Mouse (Mus musculus): Measurements from ENCODE around the gene Wdr17. TPM values are rescaled to one million over a fixed set of nuclear protein-coding genes. Genes with fewer than 3 reads are reported as not detected.

Gene Wdr17
- total and polyA plus RNA-seq, 3 experiments, result not detected

DNA sequence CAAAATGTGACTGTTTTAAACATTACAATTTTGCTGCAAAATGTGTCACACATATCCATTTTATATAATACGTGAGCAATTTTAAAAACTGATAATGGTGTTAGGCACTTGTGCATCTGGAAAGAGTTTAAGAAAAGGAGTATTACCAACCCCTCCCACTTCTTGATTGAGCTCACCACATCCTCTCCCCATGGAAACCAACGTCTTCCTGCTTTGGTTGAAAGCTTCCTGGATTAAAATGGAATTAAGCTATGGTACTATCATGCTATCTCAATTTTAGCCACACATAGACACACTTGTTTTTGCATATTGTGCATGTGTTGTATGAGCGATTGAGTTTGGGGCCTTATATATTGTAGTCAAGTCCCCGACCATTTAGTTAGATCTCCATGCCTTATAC lies 283.5 kb downstream of the Wdr17 start:
- H3K36me3 ChIP-seq (ENCODE audit: control insufficient read depth in 1 of 2, insufficient read depth in 2 of 2, low read length in 2 of 2), result no peaks in the 10 kb centered on the region
- H3K27ac ChIP-seq (ENCODE audit: control insufficient read depth, low read depth, low read length), result no peak overlapping the region
- H3K79me2 ChIP-seq (ENCODE audit: control insufficient read depth, insufficient read depth, low read length, poor library complexity), result no peaks in the 10 kb centered on the region
- no peaks in the 10 kb centered on the region for H3K27me3 ChIP-seq (ENCODE audit: control insufficient read depth in 1 of 2, insufficient read depth in 2 of 2, low read length in 2 of 2)
- H3K4me3 ChIP-seq (ENCODE audit: control insufficient read depth in 1 of 2, insufficient read depth in 1 of 2, low read depth in 2 of 2, low read length in 2 of 2), result no peak overlapping the region
- no peaks in the 10 kb centered on the region for H3K4me1 ChIP-seq (ENCODE audit: control insufficient read depth in 1 of 2, insufficient read depth in 2 of 2, low read length in 2 of 2)
- no peak for DNase-seq (ENCODE audit: low read depth, low spot score)
- TF ChIP-seq POLR2AphosphoS2 (IDR thresholded peaks at IDR 0.05; ENCODE audit: low read length), result no peak
- no peak for TF ChIP-seq POLR2A (IDR thresholded peaks at IDR 0.05; ENCODE audit: control insufficient read depth in 1 of 2, insufficient read depth in 1 of 2, low read depth in 1 of 2, low read length in 2 of 2, poor library complexity in 1 of 2)
- no peak for TF ChIP-seq MAFK (IDR thresholded peaks at IDR 0.05; ENCODE audit: borderline replicate concordance, low read depth, low read length)
- no peak for TF ChIP-seq ZMIZ1 (IDR thresholded peaks at IDR 0.05; ENCODE audit: low read depth, low read length)
- TF ChIP-seq USF2 (IDR thresholded peaks at IDR 0.05; ENCODE audit: borderline replicate concordance in 1 of 2, insufficient read depth in 1 of 2, low read depth in 1 of 2, low read length in 2 of 2), result no peak
- no peak for TF ChIP-seq EP300 (IDR thresholded peaks at IDR 0.05; ENCODE audit: low read depth in 1 of 2, low read length in 2 of 2)
- TF ChIP-seq ZNF384 (IDR thresholded peaks at IDR 0.05; ENCODE audit: low read depth, low read length), result no peak
- TF ChIP-seq SMC3 (IDR thresholded peaks at IDR 0.05; ENCODE audit: low read depth, low read length), result no peak
- no peak for TF ChIP-seq ZC3H11A (IDR thresholded peaks at IDR 0.05; ENCODE audit: low read depth, low read length)
- no peak for TF ChIP-seq GATA1 (IDR thresholded peaks at IDR 0.05; ENCODE audit: low read depth, low read length)
- TF ChIP-seq MYC (IDR thresholded peaks at IDR 0.05; ENCODE audit: low read depth, low read length), result no peak
- no peak for TF ChIP-seq MEF2A (IDR thresholded peaks at IDR 0.05; ENCODE audit: extremely low read depth, insufficient replicate concordance, low read depth, low read length, poor library complexity, severe bottlenecking)
- TF ChIP-seq BHLHE40 (IDR thresholded peaks at IDR 0.05; ENCODE audit: borderline replicate concordance, low read depth, low read length), result no peak
- no peak for TF ChIP-seq POLR2AphosphoS5 (IDR thresholded peaks at IDR 0.05; ENCODE audit: borderline replicate concordance, low read depth, low read length)
- no peak for TF ChIP-seq CTCF (IDR thresholded peaks at IDR 0.05 in 2 of 3, conservative IDR thresholded peaks at IDR 0.05 in 1 of 3; ENCODE audit: control insufficient read depth in 1 of 3, insufficient read depth in 1 of 3, low read depth in 2 of 3, low read length in 3 of 3, poor library complexity in 1 of 3, severe bottlenecking in 1 of 3)
- no peak for TF ChIP-seq TCF12 (IDR thresholded peaks at IDR 0.05; ENCODE audit: low read depth, low read length)
- TF ChIP-seq E2F4 (IDR thresholded peaks at IDR 0.05; ENCODE audit: borderline replicate concordance, low read depth, low read length), result no peak
- no peak for TF ChIP-seq ELF1 (IDR thresholded peaks at IDR 0.05; ENCODE audit: low read depth, low read length)
- no peak for TF ChIP-seq UBTF (IDR thresholded peaks at IDR 0.05; ENCODE audit: borderline replicate concordance, insufficient read depth, low read depth, low read length)
- no peak for TF ChIP-seq RCOR1 (IDR thresholded peaks at IDR 0.05; ENCODE audit: low read depth, low read length)
- no peaks in the 10 kb centered on the region for H3K9me3 ChIP-seq (replicated peaks; ENCODE audit: insufficient read depth, low read length)
- no peak overlapping the region for H3K9ac ChIP-seq (ENCODE audit: control insufficient read depth, low read depth, low read length, poor library complexity, severe bottlenecking)

DNA sequence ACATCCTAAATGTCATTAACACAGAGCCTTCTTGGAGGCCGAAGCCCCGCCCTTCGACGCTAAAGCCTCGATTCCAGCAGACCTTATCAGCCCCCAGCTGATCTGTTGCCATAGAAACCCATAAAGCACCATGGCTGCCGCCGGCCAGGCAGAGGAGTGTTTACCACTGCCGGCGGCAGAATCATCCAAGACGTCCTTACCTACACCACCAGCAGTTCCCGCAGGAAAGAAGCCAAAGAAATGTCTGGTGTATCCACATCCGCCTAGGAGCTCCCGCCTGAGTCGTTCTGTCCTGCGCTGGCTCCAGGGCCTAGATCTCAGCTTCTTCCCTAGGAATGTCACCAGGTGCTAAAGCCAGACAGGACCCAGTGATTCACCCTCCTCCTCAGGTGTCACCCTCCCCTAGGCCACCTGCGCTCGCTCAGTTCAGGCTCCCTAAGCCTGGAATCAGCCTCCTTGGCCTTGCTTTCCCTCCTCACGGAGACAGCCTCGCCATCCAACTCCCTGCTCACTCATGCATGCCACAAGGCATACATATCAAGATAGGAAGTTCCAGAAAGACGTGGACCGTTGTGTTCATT lies 286.2 kb downstream of the Wdr17 start, which contains the start of gene Spata4:
TSS of gene Spata4 (plus strand) at position 111 of the 581 bp plus-strand sequence.
- H3K27me3 ChIP-seq (ENCODE audit: control insufficient read depth in 1 of 2, insufficient read depth in 2 of 2, low read length in 2 of 2), result no peaks in the 10 kb centered on the region
- no peak within 1 kb of the TSS for H3K27ac ChIP-seq (ENCODE audit: control insufficient read depth, low read depth, low read length)
- TF ChIP-seq TAL1 (IDR thresholded peaks at IDR 0.05; ENCODE audit: low read length), result no peak
- no peak for TF ChIP-seq MAFK (IDR thresholded peaks at IDR 0.05; ENCODE audit: borderline replicate concordance, low read depth, low read length)
- TF ChIP-seq MYB (IDR thresholded peaks at IDR 0.05; ENCODE audit: low read depth, low read length), result no peak
- no peak for TF ChIP-seq NELFE (IDR thresholded peaks at IDR 0.05; ENCODE audit: low read depth, low read length)
- TF ChIP-seq CTCF (IDR thresholded peaks at IDR 0.05 in 2 of 3, conservative IDR thresholded peaks at IDR 0.05 in 1 of 3; ENCODE audit: control insufficient read depth in 1 of 3, insufficient read depth in 1 of 3, low read depth in 2 of 3, low read length in 3 of 3, poor library complexity in 1 of 3, severe bottlenecking in 1 of 3), result no peak
- TF ChIP-seq CHD1 (IDR thresholded peaks at IDR 0.05; ENCODE audit: low read depth, low read length), result no peak
- no peak for TF ChIP-seq ETS1 (IDR thresholded peaks at IDR 0.05; ENCODE audit: low read depth, low read length)
- TF ChIP-seq MYC (IDR thresholded peaks at IDR 0.05; ENCODE audit: low read depth, low read length), result no peak
- no peak for TF ChIP-seq JUND (IDR thresholded peaks at IDR 0.05; ENCODE audit: low read depth, low read length)
- TF ChIP-seq E2F4 (IDR thresholded peaks at IDR 0.05; ENCODE audit: borderline replicate concordance, low read depth, low read length), result no peak
- TF ChIP-seq KAT2A (conservative IDR thresholded peaks at IDR 0.05; ENCODE audit: low read depth, low read length), result no peak
- TF ChIP-seq ZNF384 (IDR thresholded peaks at IDR 0.05; ENCODE audit: low read depth, low read length), result no peak
- no peak within 1 kb of the TSS for H3K9ac ChIP-seq (ENCODE audit: control insufficient read depth, low read depth, low read length, poor library complexity, severe bottlenecking)
- no peak for DNase-seq (ENCODE audit: low read depth, low spot score)
- no peaks in the 10 kb centered on the region for H3K79me2 ChIP-seq (ENCODE audit: control insufficient read depth, insufficient read depth, low read length, poor library complexity)
- no peak within 1 kb of the TSS for H3K4me3 ChIP-seq (ENCODE audit: control insufficient read depth in 1 of 2, insufficient read depth in 1 of 2, low read depth in 2 of 2, low read length in 2 of 2)
- no peaks in the 10 kb centered on the region for H3K4me1 ChIP-seq (ENCODE audit: control insufficient read depth in 1 of 2, insufficient read depth in 2 of 2, low read length in 2 of 2)
- no peaks in the 10 kb centered on the region for H3K36me3 ChIP-seq (ENCODE audit: control insufficient read depth in 1 of 2, insufficient read depth in 2 of 2, low read length in 2 of 2)
- H3K9me3 ChIP-seq (replicated peaks; ENCODE audit: insufficient read depth, low read length), result no peaks in the 10 kb centered on the region
